Mouse (Mus musculus): Measurements from ENCODE around the gene Clta. TPM values are rescaled to one million over a fixed set of nuclear protein-coding genes. Genes with fewer than 3 reads are reported as not detected.
A peak's percentile ranks its signal among the peaks of the same experiment; 100 is the strongest.

The Clta gene
- total and polyA plus RNA-seq, 3 experiments, result 108 to 483 (median 437) TPM

DNA sequence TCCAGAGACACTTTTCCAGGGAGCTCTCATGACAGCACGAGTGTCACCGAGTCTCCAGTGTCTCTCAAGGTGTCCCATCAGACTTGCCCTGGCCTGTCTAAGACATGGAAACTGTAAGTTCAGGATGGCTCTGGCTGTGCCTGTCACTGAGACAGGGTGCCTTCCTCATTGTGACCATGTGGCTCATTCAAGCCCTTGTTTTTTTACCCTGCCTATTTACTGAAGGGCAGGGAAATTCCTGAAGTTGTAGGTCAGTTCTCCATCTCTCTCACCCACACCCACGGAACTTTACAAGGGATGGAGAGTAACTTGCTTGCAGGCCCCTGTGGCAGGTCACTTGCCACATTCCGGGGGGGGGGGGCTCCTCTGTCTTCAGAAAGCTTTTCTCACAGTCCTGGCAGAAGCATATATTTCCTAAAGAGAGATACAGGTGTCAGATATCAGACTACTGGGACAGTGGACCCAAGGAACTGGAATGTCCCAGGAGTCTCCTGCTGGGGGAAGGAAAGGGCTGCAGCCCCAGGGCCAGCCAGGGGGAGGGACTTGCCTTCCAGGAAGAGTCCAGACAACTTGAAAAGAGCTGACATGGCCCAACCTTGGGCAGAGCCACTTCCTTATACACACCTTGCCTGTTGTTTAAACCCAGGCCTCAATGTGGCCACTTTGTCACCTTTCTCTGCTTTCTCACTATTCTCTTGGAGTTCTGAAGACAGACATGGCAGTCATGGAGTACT is 39.1 kb upstream of the Clta start:
- H3K27me3 ChIP-seq (ENCODE audit: insufficient read depth, low read length), result no peaks in the 10 kb centered on the region
- peak overlapping the region; percentile 56; the same call in 1 of the 2 replicates for H3K4me3 ChIP-seq (ENCODE audit: low read depth, low read length)
- ATAC-seq (ENCODE audit: extremely low read depth, insufficient number of reproducible peaks, low FRiP score, poor library complexity, severe bottlenecking) (no peak), DNase-seq (ENCODE audit: low spot score) (no peak)
- peaks cover 96% of the 10 kb centered on the region for H3K4me1 ChIP-seq (ENCODE audit: insufficient read depth, low read depth, low read length)
- TF ChIP-seq POLR2AphosphoS5 (IDR thresholded peaks at IDR 0.05; ENCODE audit: insufficient replicate concordance, low read depth, low read length), result no peak
- no peak for TF ChIP-seq TAL1 (conservative IDR thresholded peaks at IDR 0.05; ENCODE audit: low read depth, low read length)
- no peak for TF ChIP-seq CTCF (IDR thresholded peaks at IDR 0.05; ENCODE audit: low read depth, low read length)
- TF ChIP-seq GATA2 (IDR thresholded peaks at IDR 0.05; ENCODE audit: borderline replicate concordance, low read depth, low read length), result no peak
- TF ChIP-seq GATA1 (IDR thresholded peaks at IDR 0.05; ENCODE audit: borderline replicate concordance, low read length), result no peak
- H3K36me3 ChIP-seq (replicated peaks), result peaks cover 71% of the 10 kb centered on the region
- no peaks in the 10 kb centered on the region for H3K9me3 ChIP-seq (replicated peaks)

- Histone ChIP-seq H3K4me3 (ENCODE audit: low read depth, low read length) (peak overlapping the region; percentile 49; the same call in 1 of the 2 replicates), H3K27me3 (ENCODE audit: insufficient read depth, low read length) (no peaks in the 10 kb centered on the region), H3K4me1 (ENCODE audit: insufficient read depth, low read depth, low read length) (peaks cover 96% of the 10 kb centered on the region), H3K9me3 (replicated peaks) (no peaks in the 10 kb centered on the region), H3K36me3 (replicated peaks) (peaks cover 78% of the 10 kb centered on the region)
- DNase-seq (ENCODE audit: low spot score) (peak; percentile 55), ATAC-seq (ENCODE audit: extremely low read depth, insufficient number of reproducible peaks, low FRiP score, poor library complexity, severe bottlenecking) (no peak)
- TF ChIP-seq POLR2AphosphoS5 (IDR thresholded peaks at IDR 0.05; ENCODE audit: insufficient replicate concordance, low read depth, low read length) (no peak), GATA2 (IDR thresholded peaks at IDR 0.05; ENCODE audit: borderline replicate concordance, low read depth, low read length) (no peak), TAL1 (conservative IDR thresholded peaks at IDR 0.05; ENCODE audit: low read depth, low read length) (no peak), GATA1 (IDR thresholded peaks at IDR 0.05; ENCODE audit: borderline replicate concordance, low read length) (no peak), CTCF (IDR thresholded peaks at IDR 0.05; ENCODE audit: low read depth, low read length) (no peak)
These were observed 38.3 kb upstream of the Clta start for GRCm38 (mm10) chr4:43965856-43966535.

DNA sequence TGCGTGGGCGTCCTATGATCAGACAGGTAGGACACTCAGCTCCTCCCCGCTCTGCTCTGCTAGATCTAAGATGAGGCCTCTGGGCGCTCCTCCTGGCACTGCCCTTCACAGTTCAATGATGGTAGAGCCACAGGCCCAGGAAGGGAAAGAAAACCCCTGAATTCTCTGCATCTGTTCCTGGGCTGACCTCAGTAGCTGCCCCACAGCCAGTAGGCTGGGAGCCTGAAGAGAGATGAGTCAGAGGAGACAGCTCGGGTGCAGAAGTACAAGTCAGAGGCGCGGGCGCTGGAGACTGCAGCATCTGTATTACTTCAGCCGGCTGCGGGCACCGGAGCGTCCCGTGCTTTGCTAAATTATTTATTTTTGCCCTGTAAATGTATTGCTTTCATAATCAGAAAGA is 35.6 kb upstream of the Clta start:
- peak; percentile 38 for DNase-seq (ENCODE audit: low spot score)
- Histone ChIP-seq H3K36me3 (replicated peaks) (peaks cover 74% of the 10 kb centered on the region), H3K9me3 (replicated peaks) (no peaks in the 10 kb centered on the region), H3K27me3 (ENCODE audit: insufficient read depth, low read length) (no peaks in the 10 kb centered on the region), H3K4me1 (ENCODE audit: insufficient read depth, low read depth, low read length) (peaks cover 94% of the 10 kb centered on the region), H3K4me3 (ENCODE audit: low read depth, low read length) (peak overlapping the region; percentile 35; the same call in 1 of the 2 replicates)
- no peak for ATAC-seq (ENCODE audit: extremely low read depth, insufficient number of reproducible peaks, low FRiP score, poor library complexity, severe bottlenecking)
- TF ChIP-seq TAL1 (conservative IDR thresholded peaks at IDR 0.05; ENCODE audit: low read depth, low read length) (no peak), CTCF (IDR thresholded peaks at IDR 0.05; ENCODE audit: low read depth, low read length) (no peak)

DNA sequence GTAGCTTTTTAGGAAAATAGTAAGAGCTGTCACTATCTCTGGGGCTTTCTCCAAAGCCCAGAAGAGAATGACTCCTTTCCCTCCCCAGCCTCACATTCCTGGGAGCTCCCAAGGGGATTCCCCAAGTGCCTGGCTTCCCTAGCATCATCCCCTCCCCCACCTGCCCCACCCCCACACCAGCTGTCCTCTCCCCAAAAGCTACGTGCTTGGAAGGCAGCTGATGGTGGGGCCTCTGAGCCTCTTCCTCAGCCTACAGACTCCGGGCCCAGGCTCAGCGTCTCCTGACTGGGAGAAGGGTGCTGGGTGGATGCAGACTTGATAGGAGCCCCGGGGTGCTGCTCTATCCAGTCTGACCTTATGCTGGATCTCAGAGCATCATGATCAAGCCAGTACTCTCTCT is 34.9 kb upstream of the Clta start:
- H3K4me3 ChIP-seq (ENCODE audit: low read depth, low read length), result no peak overlapping the region; the same call in 1 of the 2 replicates
- DNase-seq (ENCODE audit: low spot score), result peak; percentile 51
- peaks cover 76% of the 10 kb centered on the region for H3K36me3 ChIP-seq (replicated peaks)
- peaks cover 94% of the 10 kb centered on the region for H3K4me1 ChIP-seq (ENCODE audit: insufficient read depth, low read depth, low read length)
- H3K27me3 ChIP-seq (ENCODE audit: insufficient read depth, low read length), result no peaks in the 10 kb centered on the region
- ATAC-seq (ENCODE audit: extremely low read depth, insufficient number of reproducible peaks, low FRiP score, poor library complexity, severe bottlenecking), result no peak
- TF ChIP-seq POLR2AphosphoS5 (IDR thresholded peaks at IDR 0.05; ENCODE audit: insufficient replicate concordance, low read depth, low read length) (no peak), GATA1 (IDR thresholded peaks at IDR 0.05; ENCODE audit: borderline replicate concordance, low read length) (no peak), CTCF (IDR thresholded peaks at IDR 0.05; ENCODE audit: low read depth, low read length) (no peak), TAL1 (conservative IDR thresholded peaks at IDR 0.05; ENCODE audit: low read depth, low read length) (no peak)
- H3K9me3 ChIP-seq (replicated peaks), result no peaks in the 10 kb centered on the region

DNA sequence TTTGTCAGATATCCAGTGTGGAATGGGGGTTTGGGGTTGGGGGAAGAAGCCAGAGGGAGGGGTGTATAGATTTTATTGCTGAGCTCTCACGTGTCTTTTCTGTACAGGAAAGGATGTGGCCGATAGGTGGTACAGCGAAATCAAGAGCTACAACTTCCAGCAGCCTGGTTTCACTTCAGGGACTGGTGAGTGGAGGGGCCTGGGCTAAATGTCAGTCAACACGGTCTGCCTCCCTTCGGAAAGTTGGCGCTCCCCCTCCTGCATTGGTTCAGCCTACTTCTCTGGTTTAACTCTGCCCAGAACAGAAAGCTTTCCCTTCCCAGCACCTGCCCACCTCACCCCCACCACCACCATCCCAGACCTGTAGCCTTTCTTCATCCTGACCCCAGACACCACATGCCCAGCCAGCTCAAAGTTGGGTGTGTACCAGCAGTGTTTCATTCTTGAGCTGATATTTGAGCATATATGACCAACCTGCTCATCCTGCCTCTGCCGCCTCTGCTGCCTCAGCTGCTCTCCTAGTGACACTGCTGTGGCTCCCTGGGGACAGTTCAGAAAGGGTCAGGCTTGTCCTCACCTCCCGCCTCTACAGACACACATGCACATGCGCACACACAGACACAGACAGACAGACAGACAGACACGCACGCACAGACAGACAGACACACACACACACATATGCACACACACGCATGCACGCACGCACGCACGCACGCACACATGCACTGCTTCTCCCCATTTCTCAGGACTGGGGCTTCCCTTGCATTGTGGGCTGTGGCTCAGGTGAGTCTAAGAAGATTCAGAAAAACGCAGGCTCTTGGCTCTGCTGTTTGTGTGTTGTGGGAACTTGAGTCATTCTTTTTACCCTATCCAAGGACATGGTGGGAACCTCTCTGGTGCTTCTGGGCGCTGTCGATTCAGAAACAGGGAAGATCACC is 33.6 kb upstream of the Clta start:
- DNase-seq (ENCODE audit: low spot score) (no peak), ATAC-seq (ENCODE audit: extremely low read depth, insufficient number of reproducible peaks, low FRiP score, poor library complexity, severe bottlenecking) (no peak)
- Histone ChIP-seq H3K27me3 (ENCODE audit: insufficient read depth, low read length) (no peaks in the 10 kb centered on the region), H3K9me3 (replicated peaks) (no peaks in the 10 kb centered on the region), H3K4me1 (ENCODE audit: insufficient read depth, low read depth, low read length) (peaks cover 91% of the 10 kb centered on the region), H3K36me3 (replicated peaks) (peaks cover 75% of the 10 kb centered on the region), H3K4me3 (ENCODE audit: low read depth, low read length) (no peak overlapping the region)
- TF ChIP-seq GATA1 (IDR thresholded peaks at IDR 0.05; ENCODE audit: borderline replicate concordance, low read length) (no peak), POLR2AphosphoS5 (IDR thresholded peaks at IDR 0.05; ENCODE audit: insufficient replicate concordance, low read depth, low read length) (no peak), CTCF (IDR thresholded peaks at IDR 0.05; ENCODE audit: low read depth, low read length) (no peak), TAL1 (conservative IDR thresholded peaks at IDR 0.05; ENCODE audit: low read depth, low read length) (no peak), GATA2 (IDR thresholded peaks at IDR 0.05; ENCODE audit: borderline replicate concordance, low read depth, low read length) (no peak)

Measured in G1E (cell line).